Mouse (Mus musculus) kidney, embryonic 15.5 days (tissue): ENCODE data around the gene Pamr1. TPM values are rescaled to one million over a fixed set of nuclear protein-coding genes. Genes with fewer than 3 reads are reported as not detected.

Experiments
- ATAC-seq: fragments of 200-750 bp; cut with Nextera tagmentation; replicated peaks from 2 replicates; pipeline ENCODE4 v1.8.0; 2017; ENCODE audit warnings: moderate TSS enrichment; ENCODE audit not compliant: low FRiP score
- H3K27ac ChIP-seq: fragments of 300-500 bp; sonication (generic); 2 replicates; pipeline ENCODE4 v1.5.1; 2015; ENCODE audit warnings: mild to moderate bottlenecking, inconsistent platforms
- H3K27me3 ChIP-seq: fragments of 300-500 bp; sonication (generic); 2 replicates; pipeline ENCODE4 v1.6.1; 2015; ENCODE audit warnings: inconsistent platforms
- H3K36me3 ChIP-seq: fragments of 300-500 bp; sonication (generic); 2 replicates; pipeline ENCODE4 v1.6.1; 2015; ENCODE audit warnings: inconsistent platforms
- H3K4me1 ChIP-seq: fragments of 300-500 bp; sonication (generic); 2 replicates; pipeline ENCODE4 v1.6.1; 2015; ENCODE audit warnings: inconsistent platforms
- H3K4me2 ChIP-seq: fragments of 300-500 bp; sonication (generic); 2 replicates; pipeline ENCODE4 v1.6.1; 2015; ENCODE audit warnings: moderate library complexity, mild to moderate bottlenecking, inconsistent platforms
- H3K4me3 ChIP-seq: fragments of 300-500 bp; sonication (generic); replicated peaks from 2 replicates; pipeline ENCODE4 v1.5.1; 2015; ENCODE audit warnings: mild to moderate bottlenecking, inconsistent platforms
- H3K9ac ChIP-seq: fragments of 300-500 bp; sonication (generic); 2 replicates; pipeline ENCODE4 v1.6.1; 2015; ENCODE audit warnings: mild to moderate bottlenecking, inconsistent platforms
- H3K9me3 ChIP-seq: fragments of 300-500 bp; sonication (generic); replicated peaks from 2 replicates; pipeline ENCODE4 v1.6.1; 2016; ENCODE audit warnings: inconsistent platforms
- WGBS: fragments of 180-500 bp; shearing (Covaris S2); methylation state at CpG from one replicate; pipeline ENCODE4 v1.1.7; 2015; ENCODE audit warnings: mixed read lengths; 5-methylcytosine and 5-hydroxymethylcytosine counted together
- polyA plus RNA-seq: library from polyadenylated mRNA; unstranded; fragments of >200 nt; fragmentation: Nextera tagmentation; extraction: Ambion mirVana; gene quantifications from 2 replicates; pipeline ENCODE4 v1.2.1, GENCODE M21; 2015

The Pamr1 gene
- polyA plus RNA-seq, 1 experiment from 2014 or later: 27.9 TPM

GRCm38 (mm10) chr2:102650322-102650721 is 100.5 kb downstream of the Pamr1 start:
- no peak overlapping the region for H3K9ac ChIP-seq
- H3K36me3 ChIP-seq: no peaks in the 10 kb centered on the region
- H3K4me2 ChIP-seq: no peak overlapping the region
- 80% methylated on average over 4 of the region's 4 CpGs for WGBS
- ATAC-seq: no peak
- no peaks in the 10 kb centered on the region for H3K27me3 ChIP-seq
- H3K27ac ChIP-seq: no peak overlapping the region
- no peak overlapping the region for H3K4me3 ChIP-seq
- no peaks in the 10 kb centered on the region for H3K4me1 ChIP-seq
- H3K9me3 ChIP-seq: no peaks in the 10 kb centered on the region

DNA sequence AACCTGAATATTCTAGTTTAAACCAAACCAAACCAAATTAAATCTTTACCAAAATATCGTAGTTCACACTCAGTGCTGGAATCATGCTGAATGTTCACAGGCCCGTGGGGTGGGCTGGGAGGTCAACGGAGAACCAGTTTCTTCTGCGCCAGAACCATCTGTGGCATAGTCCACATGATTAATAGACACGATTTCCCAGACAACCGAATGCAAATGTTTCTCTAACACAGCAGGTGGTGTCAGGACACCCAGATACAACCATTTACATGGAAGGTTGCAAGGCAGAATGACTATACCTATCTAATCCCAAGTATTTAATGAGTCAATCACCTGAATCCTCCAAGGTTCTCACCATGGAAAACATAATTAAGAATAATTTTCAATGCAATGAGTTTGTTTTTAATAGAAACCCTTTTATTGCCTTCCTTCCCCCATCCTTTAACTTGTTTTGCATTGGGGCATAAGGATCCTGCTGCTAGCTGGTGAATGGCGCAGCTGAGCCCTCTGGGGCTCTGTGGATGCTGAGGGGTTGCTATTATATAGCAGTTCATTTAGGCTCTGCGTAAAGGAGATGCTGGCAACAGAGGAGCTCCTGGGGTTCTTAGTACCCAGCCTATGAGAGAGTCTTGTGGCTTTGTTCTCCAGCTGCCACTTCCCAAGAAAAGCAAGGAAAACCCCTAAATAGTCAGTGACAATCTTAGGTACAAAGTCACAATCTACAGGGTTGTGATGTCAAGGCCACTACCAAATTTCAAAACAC is 106.3 kb downstream of the Pamr1 start:
- 72% methylated on average over 8 of the region's 8 CpGs for WGBS
- Histone ChIP-seq H3K9me3 (no peaks in the 10 kb centered on the region), H3K27me3 (peaks cover 50% of the 10 kb centered on the region), H3K4me2 (no peak overlapping the region), H3K4me1 (peaks cover 24% of the 10 kb centered on the region), H3K36me3 (no peaks in the 10 kb centered on the region), H3K27ac (no peak overlapping the region), H3K9ac (no peak overlapping the region), H3K4me3 (no peak overlapping the region)
- ATAC-seq: no peak

GRCm38 (mm10) chr2:102657726-102658125 is 107.9 kb downstream of the Pamr1 start:
- peak overlapping the region; percentile 62; the same call in 1 of the 2 replicates for H3K4me3 ChIP-seq
- peaks cover 66% of the 10 kb centered on the region for H3K27me3 ChIP-seq
- 27% methylated on average over 7 of the region's 7 CpGs for WGBS
- H3K27ac ChIP-seq: no peak overlapping the region
- no peak overlapping the region for H3K9ac ChIP-seq
- no peak for ATAC-seq
- H3K9me3 ChIP-seq: no peaks in the 10 kb centered on the region
- peak overlapping the region; percentile 99 for H3K4me2 ChIP-seq
- H3K36me3 ChIP-seq: no peaks in the 10 kb centered on the region
- peaks cover 24% of the 10 kb centered on the region for H3K4me1 ChIP-seq

DNA sequence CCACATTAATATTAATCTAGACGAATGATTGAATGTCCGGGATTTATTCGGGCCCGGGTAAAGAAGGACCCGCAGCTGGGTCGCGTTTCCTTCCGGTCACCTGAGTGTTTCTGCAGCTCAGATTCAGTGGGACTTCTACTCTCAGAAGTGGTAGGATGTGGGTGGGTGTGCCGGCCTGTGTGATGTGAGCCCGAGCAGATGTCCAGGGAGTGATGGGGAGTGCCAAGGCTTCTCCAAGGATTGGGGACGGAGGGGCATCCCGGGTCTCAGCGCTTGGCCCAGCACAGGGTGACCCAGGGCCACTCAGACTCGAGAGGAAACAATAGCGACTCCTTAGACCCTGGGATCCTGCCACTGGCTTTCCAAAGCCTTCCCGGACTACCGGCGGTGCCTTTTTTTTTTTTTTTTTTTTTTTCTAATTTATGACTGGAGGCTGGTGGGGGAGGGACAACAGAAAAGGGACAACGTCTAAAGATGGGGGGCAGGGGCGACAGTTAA is 108.4 kb downstream of the Pamr1 start, which contains the start of gene Slc1a2:
Slc1a2 (plus strand) TSS at position 497 of the 498 bp plus-strand sequence.
- Histone ChIP-seq H3K9me3 (no peaks in the 10 kb centered on the region), H3K27me3 (peaks cover 69% of the 10 kb centered on the region), H3K9ac (peak within 1 kb of the TSS; percentile 52), H3K4me3 (peak within 1 kb of the TSS; percentile 62), H3K27ac (no peak within 1 kb of the TSS), H3K4me2 (peak within 1 kb of the TSS; percentile 99), H3K36me3 (no peaks in the 10 kb centered on the region), H3K4me1 (peaks cover 25% of the 10 kb centered on the region)
- ATAC-seq: peak; percentile 70
- under 1% methylated on average over 20 of the region's 20 CpGs for WGBS

DNA sequence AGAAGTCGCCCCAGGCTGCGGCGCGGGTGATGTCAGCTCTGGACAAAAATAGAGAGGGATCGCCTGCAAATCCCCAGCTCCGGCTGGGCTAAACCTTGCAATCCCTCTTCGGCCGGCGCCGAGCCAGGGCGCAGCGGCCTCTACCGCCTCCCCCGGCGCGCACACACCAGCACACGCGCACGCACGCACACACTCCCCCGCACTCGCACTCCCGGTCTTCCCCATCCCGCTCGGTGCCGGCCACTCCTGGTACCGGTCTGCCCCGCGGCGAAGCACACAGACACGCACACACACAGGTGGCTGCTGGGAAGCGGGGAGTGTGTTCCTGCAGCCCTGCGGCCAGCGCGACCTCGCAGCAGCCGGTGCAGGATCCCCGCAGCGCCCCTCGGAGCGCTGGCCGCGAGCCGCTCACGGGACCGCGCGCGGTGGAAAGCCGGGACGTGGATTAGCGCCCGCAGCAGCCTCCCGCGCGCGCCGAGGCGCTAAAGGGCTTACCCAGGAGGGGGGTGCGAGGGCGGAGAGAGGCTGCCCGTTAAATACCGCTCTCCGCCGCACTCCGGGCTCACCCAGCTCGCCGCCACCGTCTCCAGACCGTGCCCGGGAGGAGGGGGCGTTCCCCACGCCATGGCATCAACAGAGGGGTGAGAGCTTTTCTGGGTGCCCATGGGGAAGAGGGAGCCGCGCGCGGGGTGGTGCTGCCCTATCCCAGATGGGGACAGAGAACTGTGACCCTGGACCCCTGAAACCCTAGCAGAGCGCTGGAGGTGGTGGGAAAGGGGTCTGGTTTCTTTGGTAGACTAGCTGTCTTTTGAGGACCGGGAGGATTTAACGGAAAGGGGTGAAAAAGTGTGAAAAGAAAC is 109.1 kb downstream of the Pamr1 start:
- no peaks in the 10 kb centered on the region for H3K36me3 ChIP-seq
- ATAC-seq: peak; percentile 88
- H3K4me2 ChIP-seq: peak overlapping the region; percentile 99
- no peak overlapping the region for H3K27ac ChIP-seq
- WGBS: under 1% methylated on average over 79 of the region's 80 CpGs
- H3K27me3 ChIP-seq: peaks cover 69% of the 10 kb centered on the region
- no peaks in the 10 kb centered on the region for H3K9me3 ChIP-seq
- H3K4me3 ChIP-seq: peak overlapping the region; percentile 62
- peaks cover 28% of the 10 kb centered on the region for H3K4me1 ChIP-seq
- peak overlapping the region; percentile 52 for H3K9ac ChIP-seq

DNA sequence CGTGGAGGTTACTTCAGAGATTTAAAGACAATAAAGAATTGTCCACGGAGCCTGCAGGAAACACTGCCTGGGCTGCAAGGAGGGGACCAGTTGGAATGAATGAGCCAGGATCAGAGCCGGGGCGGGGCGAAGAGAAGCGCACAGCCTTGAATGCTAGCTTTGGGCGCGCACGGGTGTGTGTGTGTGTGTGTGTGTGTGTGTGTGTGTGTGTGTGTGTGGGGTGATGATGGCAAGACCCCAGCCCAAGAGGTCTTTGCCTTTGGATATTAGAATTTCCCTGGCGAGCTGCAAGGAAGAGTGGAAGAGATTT is 109.7 kb downstream of the Pamr1 start:
- no peak; the same call in 1 of the 2 replicates for ATAC-seq
- Histone ChIP-seq H3K9me3 (no peaks in the 10 kb centered on the region), H3K9ac (peak overlapping the region; percentile 52; the same call in 1 of the 2 replicates), H3K36me3 (no peaks in the 10 kb centered on the region), H3K4me3 (peak overlapping the region; percentile 62), H3K27me3 (peaks cover 69% of the 10 kb centered on the region), H3K27ac (no peak overlapping the region), H3K4me1 (peaks cover 28% of the 10 kb centered on the region), H3K4me2 (peak overlapping the region; percentile 99)
- 1% methylated on average over 10 of the region's 10 CpGs for WGBS

DNA sequence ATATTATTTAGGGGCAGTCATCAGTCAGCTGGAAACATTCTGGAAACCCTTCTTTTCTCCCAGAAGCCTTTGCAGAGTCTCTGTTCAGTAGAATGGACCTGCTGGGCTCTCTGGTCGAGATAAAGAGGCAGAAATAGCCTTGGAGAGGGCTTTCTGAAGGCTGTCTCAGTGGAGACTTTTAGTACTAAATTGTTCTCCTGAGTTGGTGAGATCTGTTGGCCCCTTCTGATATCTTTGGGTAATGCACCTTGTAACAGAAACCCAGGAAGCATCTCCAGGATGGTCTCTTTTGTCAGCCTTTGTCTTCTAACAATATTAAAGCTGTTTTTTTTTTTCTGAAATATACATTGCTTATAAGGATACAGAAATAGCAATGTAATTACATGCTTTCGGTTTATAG is 111.2 kb downstream of the Pamr1 start:
- Histone ChIP-seq H3K9ac (no peak overlapping the region), H3K36me3 (no peaks in the 10 kb centered on the region), H3K4me2 (no peak overlapping the region), H3K27me3 (peaks cover 64% of the 10 kb centered on the region), H3K4me1 (peaks cover 28% of the 10 kb centered on the region), H3K4me3 (no peak overlapping the region), H3K27ac (no peak overlapping the region), H3K9me3 (no peaks in the 10 kb centered on the region)
- 79% methylated on average over 2 of the region's 2 CpGs for WGBS
- no peak for ATAC-seq

DNA sequence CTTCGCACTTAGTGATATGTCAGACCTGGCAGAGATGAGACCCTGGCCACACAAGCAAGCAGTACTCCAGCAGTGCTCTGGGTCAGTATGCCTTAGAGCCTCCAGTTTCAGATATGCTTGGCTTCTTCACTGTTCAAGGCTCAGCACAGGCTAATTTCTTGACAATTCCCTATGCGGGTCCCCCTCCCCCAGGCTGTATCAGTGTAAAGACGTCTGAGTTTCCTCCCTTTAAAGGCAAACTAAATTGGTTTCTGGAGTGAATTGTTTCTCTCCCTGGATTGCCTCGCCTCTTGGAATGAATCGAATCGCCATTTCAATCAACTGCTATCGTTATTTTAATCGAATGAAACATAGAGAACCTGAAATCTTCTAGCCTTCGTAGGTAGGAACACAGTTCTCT is 113.1 kb downstream of the Pamr1 start:
- Histone ChIP-seq H3K4me3 (no peak overlapping the region), H3K27me3 (peaks cover 49% of the 10 kb centered on the region), H3K4me1 (peaks cover 21% of the 10 kb centered on the region), H3K9me3 (no peaks in the 10 kb centered on the region), H3K36me3 (no peaks in the 10 kb centered on the region), H3K4me2 (no peak overlapping the region), H3K9ac (no peak overlapping the region), H3K27ac (no peak overlapping the region)
- 63% methylated on average over 9 of the region's 9 CpGs for WGBS
- no peak for ATAC-seq

DNA sequence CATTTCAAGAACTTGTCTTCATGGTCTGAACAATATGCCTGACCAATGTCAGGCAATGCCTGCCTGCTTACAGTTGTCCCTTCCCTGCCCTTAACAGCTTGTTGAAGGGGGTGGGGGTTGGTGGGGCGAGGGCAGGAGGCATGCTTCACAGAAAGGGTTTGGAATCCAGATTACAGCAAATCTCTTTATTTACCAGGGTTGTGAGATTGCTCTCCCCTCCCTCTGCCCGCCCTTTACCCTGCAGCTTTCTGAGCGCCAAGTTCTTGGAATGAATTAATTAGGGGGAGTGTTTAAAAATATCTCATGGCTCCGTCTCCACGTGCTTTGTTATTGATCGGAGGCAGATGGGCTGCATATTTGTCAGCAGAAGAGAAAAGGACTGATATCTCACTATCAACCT is 113.5 kb downstream of the Pamr1 start:
- ATAC-seq: no peak
- WGBS: 37% methylated on average over 6 of the region's 6 CpGs
- no peak overlapping the region for H3K4me2 ChIP-seq
- no peak overlapping the region for H3K4me3 ChIP-seq
- H3K27me3 ChIP-seq: peaks cover 46% of the 10 kb centered on the region
- H3K4me1 ChIP-seq: peaks cover 17% of the 10 kb centered on the region
- no peak overlapping the region for H3K27ac ChIP-seq
- H3K9ac ChIP-seq: no peak overlapping the region
- H3K9me3 ChIP-seq: no peaks in the 10 kb centered on the region
- H3K36me3 ChIP-seq: no peaks in the 10 kb centered on the region

GRCm38 (mm10) chr2:102663865-102664264 is 114.1 kb downstream of the Pamr1 start:
- WGBS: 67% methylated on average over 3 of the region's 3 CpGs
- peaks cover 42% of the 10 kb centered on the region for H3K27me3 ChIP-seq
- no peak overlapping the region for H3K27ac ChIP-seq
- no peak overlapping the region for H3K4me3 ChIP-seq
- no peaks in the 10 kb centered on the region for H3K36me3 ChIP-seq
- no peak overlapping the region for H3K9ac ChIP-seq
- H3K4me2 ChIP-seq: no peak overlapping the region
- ATAC-seq: no peak
- peaks cover 14% of the 10 kb centered on the region for H3K4me1 ChIP-seq
- no peaks in the 10 kb centered on the region for H3K9me3 ChIP-seq

- peaks cover 4% of the 10 kb centered on the region for H3K4me1 ChIP-seq
- ATAC-seq: no peak
These were observed 118.2 kb downstream of the Pamr1 start for GRCm38 (mm10) chr2:102667981-102668380.

DNA sequence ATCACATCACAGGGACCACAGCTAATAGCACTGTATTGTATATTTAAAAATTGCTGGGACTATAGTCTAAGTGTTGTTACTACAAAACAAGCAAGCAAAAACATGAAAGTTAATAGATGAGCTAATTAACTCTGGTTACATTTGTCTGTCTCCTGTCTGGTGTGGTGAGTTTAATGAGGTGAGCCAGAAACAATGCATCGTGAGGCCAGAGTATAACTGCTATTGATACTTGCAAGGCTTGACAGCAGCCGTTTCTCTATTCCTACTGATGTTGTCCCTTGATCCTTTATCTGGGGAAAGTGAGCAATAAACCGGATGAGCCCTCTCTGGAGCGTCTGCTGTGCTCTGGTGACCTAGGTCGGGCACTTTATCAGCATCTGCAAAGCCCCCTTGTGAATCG is 119.8 kb downstream of the Pamr1 start:
- Histone ChIP-seq H3K27ac (no peak overlapping the region), H3K36me3 (no peaks in the 10 kb centered on the region), H3K4me3 (no peak overlapping the region), H3K4me2 (no peak overlapping the region), H3K4me1 (no peaks in the 10 kb centered on the region), H3K27me3 (0 out of 2 replicates have a peak, but pooled peaks cover 4% of the 10 kb centered on the region), H3K9me3 (no peaks in the 10 kb centered on the region), H3K9ac (no peak overlapping the region)
- 10% methylated on average over 6 of the region's 6 CpGs for WGBS
- no peak for ATAC-seq

More at GRCm38 (mm10) chr2:102667981-102668380, 118.2 kb downstream of the Pamr1 start:
- Histone ChIP-seq H3K4me3 (no peak overlapping the region), H3K27ac (no peak overlapping the region), H3K4me2 (no peak overlapping the region), H3K9me3 (no peaks in the 10 kb centered on the region), H3K36me3 (no peaks in the 10 kb centered on the region), H3K9ac (no peak overlapping the region), H3K27me3 (peaks cover 4% of the 10 kb centered on the region; the same call in 1 of the 2 replicates)
- 74% methylated on average over 6 of the region's 6 CpGs for WGBS
